Mouse (Mus musculus): ENCODE data around the gene Parvb. TPM values are rescaled to one million over a fixed set of nuclear protein-coding genes. Genes with fewer than 3 reads are reported as not detected.
A peak's percentile ranks its signal among the peaks of the same experiment; 100 is the strongest.

Gene Parvb
- total and polyA plus RNA-seq, 2 experiments from 2014 or later = 10.8 to 26.1 TPM

- TF ChIP-seq CTCF (IDR thresholded peaks at IDR 0.05; ENCODE audit: low read depth) (no peak), EP300 (IDR thresholded peaks at IDR 0.05; ENCODE audit: low read depth) (no peak)
Measured at GRCm38 (mm10) chr15:84256254-84256850, 24.5 kb downstream of the Parvb start.

GRCm38 (mm10) chr15:84256864-84257263, 25.0 kb downstream of the Parvb start:
- H3K4me1 ChIP-seq (ENCODE audit: control insufficient read depth, insufficient read depth) = peaks cover 45% of the 10 kb centered on the region
- 63% methylated on average over 5 of the region's 5 CpGs for WGBS
- DNase-seq (ENCODE audit: low spot score) (no peak), ATAC-seq (ENCODE audit: insufficient read depth, low read depth) (no peak)
- H3K9me3 ChIP-seq (replicated peaks; ENCODE audit: control insufficient read depth, low read length) = no peaks in the 10 kb centered on the region
- no peak overlapping the region for H3K27ac ChIP-seq (ENCODE audit: low read depth)
- TF ChIP-seq EP300 (IDR thresholded peaks at IDR 0.05; ENCODE audit: low read depth) (no peak), CTCF (IDR thresholded peaks at IDR 0.05; ENCODE audit: low read depth) (no peak)
- H3K27me3 ChIP-seq (ENCODE audit: control insufficient read depth, insufficient read depth, low read length) = no peaks in the 10 kb centered on the region
- H3K9ac ChIP-seq (replicated peaks; ENCODE audit: low read depth, low read length) = no peak overlapping the region
- no peak overlapping the region for H3K4me2 ChIP-seq (ENCODE audit: low read depth, low read length)
- no peak overlapping the region for H3K4me3 ChIP-seq (ENCODE audit: low read depth, low read length)
- H3K36me3 ChIP-seq (replicated peaks; ENCODE audit: control insufficient read depth, insufficient read depth, low read length) = peaks cover 9% of the 10 kb centered on the region; the same call in 1 of the 2 replicates

More at GRCm38 (mm10) chr15:84256254-84256850, 24.5 kb downstream of the Parvb start:
- 64% methylated on average over 12 of the region's 12 CpGs for WGBS
- Histone ChIP-seq H3K4me2 (ENCODE audit: low read depth, low read length) (no peak overlapping the region), H3K9ac (replicated peaks; ENCODE audit: low read depth, low read length) (no peak overlapping the region), H3K27me3 (ENCODE audit: control insufficient read depth, insufficient read depth, low read length) (no peaks in the 10 kb centered on the region), H3K4me1 (ENCODE audit: control insufficient read depth, insufficient read depth) (peaks cover 50% of the 10 kb centered on the region), H3K27ac (ENCODE audit: low read depth) (no peak overlapping the region), H3K9me3 (replicated peaks; ENCODE audit: control insufficient read depth, low read length) (no peaks in the 10 kb centered on the region), H3K4me3 (ENCODE audit: low read depth, low read length) (no peak overlapping the region), H3K36me3 (replicated peaks; ENCODE audit: control insufficient read depth, insufficient read depth, low read length) (peaks cover 7% of the 10 kb centered on the region; the same call in 1 of the 2 replicates)
- DNase-seq (ENCODE audit: low spot score) = peak; percentile 4
- no peak for ATAC-seq (ENCODE audit: insufficient read depth, low read depth)

- TF ChIP-seq CTCF (IDR thresholded peaks at IDR 0.05; ENCODE audit: low read depth) = no peak
- TF ChIP-seq EP300 (IDR thresholded peaks at IDR 0.05; ENCODE audit: low read depth) = no peak
- ATAC-seq (ENCODE audit: insufficient read depth, low read depth) (no peak), DNase-seq (ENCODE audit: low spot score) (peak; percentile 2)
- no peak overlapping the region for H3K4me3 ChIP-seq (ENCODE audit: low read depth, low read length)
- WGBS = 76% methylated on average over 9 of the region's 9 CpGs
- no peaks in the 10 kb centered on the region for H3K9me3 ChIP-seq (replicated peaks; ENCODE audit: control insufficient read depth, low read length)
- H3K9ac ChIP-seq (replicated peaks; ENCODE audit: low read depth, low read length) = no peak overlapping the region
- no peak overlapping the region for H3K4me2 ChIP-seq (ENCODE audit: low read depth, low read length)
- no peak overlapping the region for H3K27ac ChIP-seq (ENCODE audit: low read depth)
- peaks cover 15% of the 10 kb centered on the region; the same call in 1 of the 2 replicates for H3K36me3 ChIP-seq (replicated peaks; ENCODE audit: control insufficient read depth, insufficient read depth, low read length)
- peaks cover 32% of the 10 kb centered on the region for H3K4me1 ChIP-seq (ENCODE audit: control insufficient read depth, insufficient read depth)
- no peaks in the 10 kb centered on the region for H3K27me3 ChIP-seq (ENCODE audit: control insufficient read depth, insufficient read depth, low read length)
Measured at GRCm38 (mm10) chr15:84258602-84259355, 26.9 kb downstream of the Parvb start.

- Histone ChIP-seq H3K27ac (ENCODE audit: low read depth) (no peak overlapping the region), H3K4me1 (ENCODE audit: control insufficient read depth, insufficient read depth) (peaks cover 22% of the 10 kb centered on the region), H3K36me3 (replicated peaks; ENCODE audit: control insufficient read depth, insufficient read depth, low read length) (peaks cover 15% of the 10 kb centered on the region; the same call in 1 of the 2 replicates), H3K9me3 (replicated peaks; ENCODE audit: control insufficient read depth, low read length) (no peaks in the 10 kb centered on the region), H3K4me3 (ENCODE audit: low read depth, low read length) (no peak overlapping the region), H3K4me2 (ENCODE audit: low read depth, low read length) (no peak overlapping the region), H3K9ac (replicated peaks; ENCODE audit: low read depth, low read length) (no peak overlapping the region), H3K27me3 (ENCODE audit: control insufficient read depth, insufficient read depth, low read length) (no peaks in the 10 kb centered on the region)
- ATAC-seq (ENCODE audit: insufficient read depth, low read depth) (peak; percentile 42; the same call in 1 of the 2 replicates), DNase-seq (ENCODE audit: low spot score) (peak; percentile 66)
- TF ChIP-seq CTCF (IDR thresholded peaks at IDR 0.05; ENCODE audit: low read depth) (peak; percentile 91), EP300 (IDR thresholded peaks at IDR 0.05; ENCODE audit: low read depth) (no peak)
- 42% methylated on average over 22 of the region's 22 CpGs for WGBS
Measured at GRCm38 (mm10) chr15:84260123-84260822, 28.4 kb downstream of the Parvb start.

- Histone ChIP-seq H3K4me2 (ENCODE audit: low read depth, low read length) (no peak overlapping the region), H3K36me3 (replicated peaks; ENCODE audit: control insufficient read depth, insufficient read depth, low read length) (peaks cover 23% of the 10 kb centered on the region; the same call in 1 of the 2 replicates), H3K9me3 (replicated peaks; ENCODE audit: control insufficient read depth, low read length) (no peaks in the 10 kb centered on the region), H3K4me1 (ENCODE audit: control insufficient read depth, insufficient read depth) (peaks cover 10% of the 10 kb centered on the region; the same call in 1 of the 2 replicates), H3K27ac (ENCODE audit: low read depth) (no peak overlapping the region), H3K4me3 (ENCODE audit: low read depth, low read length) (no peak overlapping the region), H3K9ac (replicated peaks; ENCODE audit: low read depth, low read length) (no peak overlapping the region), H3K27me3 (ENCODE audit: control insufficient read depth, insufficient read depth, low read length) (no peaks in the 10 kb centered on the region)
- TF ChIP-seq EP300 (IDR thresholded peaks at IDR 0.05; ENCODE audit: low read depth) (no peak), CTCF (IDR thresholded peaks at IDR 0.05; ENCODE audit: low read depth) (no peak)
- DNase-seq (ENCODE audit: low spot score) (no peak), ATAC-seq (ENCODE audit: insufficient read depth, low read depth) (no peak)
- 89% methylated on average over 6 of the region's 6 CpGs for WGBS
Measured at GRCm38 (mm10) chr15:84262630-84263029, 30.8 kb downstream of the Parvb start.

Data from heart, postnatal 0 days (tissue).